Mouse (Mus musculus) cerebellum, postnatal 14 days (tissue): ENCODE measurements around the gene Shank3.

ENCODE experiments used
- DNase-seq, 2 experiments: peaks; one replicate each; pipeline ENCODE4 v3.0.0; 2021; ENCODE audit warnings: mixed read lengths in 2 of 2

The Shank3 gene

DNA sequence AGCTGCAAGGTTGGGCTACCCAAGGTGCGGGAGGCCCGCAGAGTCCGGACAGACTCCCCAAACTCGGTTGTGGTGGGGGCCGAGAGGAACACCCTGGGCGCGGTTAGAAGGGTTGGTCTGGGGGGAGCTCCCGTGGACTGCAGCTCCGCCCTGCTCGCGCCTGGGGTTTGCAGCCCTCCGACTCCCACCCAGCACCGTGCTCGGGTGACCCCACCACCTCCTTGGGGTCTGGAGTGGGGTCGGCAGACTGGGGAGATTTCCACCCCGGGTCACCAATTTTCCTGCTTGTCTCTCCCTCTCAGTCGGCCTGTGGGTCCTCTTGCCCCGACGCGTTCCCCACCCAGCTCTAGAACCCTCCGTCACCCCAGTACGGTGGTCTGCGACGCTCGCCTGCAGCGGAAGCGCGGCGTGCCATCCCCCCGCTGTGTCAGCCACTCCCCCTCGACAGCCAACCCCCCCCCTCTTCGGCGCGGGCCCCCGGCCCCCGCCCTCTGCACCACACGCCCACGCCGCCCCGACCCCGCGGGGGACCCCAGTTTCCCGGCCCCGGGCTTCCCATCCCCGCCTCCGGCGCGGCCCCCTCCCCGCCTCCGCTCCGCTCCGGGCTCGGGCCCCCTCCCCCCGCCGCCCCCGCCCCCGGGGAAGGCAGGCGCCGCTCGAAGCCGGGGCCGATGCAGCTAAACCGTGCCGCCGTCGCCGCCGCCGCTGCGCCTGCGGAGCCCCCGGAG, at the start of gene Shank3:
TSS of gene Shank3 (plus strand) at position 663 of the 728 bp plus-strand sequence.
- DNase-seq = peak; percentile 54 to 71

- no peak for DNase-seq
Observed at GRCm38 (mm10) chr15:89452906-89453864, 46.2 kb upstream of the Shank3 start.

DNA sequence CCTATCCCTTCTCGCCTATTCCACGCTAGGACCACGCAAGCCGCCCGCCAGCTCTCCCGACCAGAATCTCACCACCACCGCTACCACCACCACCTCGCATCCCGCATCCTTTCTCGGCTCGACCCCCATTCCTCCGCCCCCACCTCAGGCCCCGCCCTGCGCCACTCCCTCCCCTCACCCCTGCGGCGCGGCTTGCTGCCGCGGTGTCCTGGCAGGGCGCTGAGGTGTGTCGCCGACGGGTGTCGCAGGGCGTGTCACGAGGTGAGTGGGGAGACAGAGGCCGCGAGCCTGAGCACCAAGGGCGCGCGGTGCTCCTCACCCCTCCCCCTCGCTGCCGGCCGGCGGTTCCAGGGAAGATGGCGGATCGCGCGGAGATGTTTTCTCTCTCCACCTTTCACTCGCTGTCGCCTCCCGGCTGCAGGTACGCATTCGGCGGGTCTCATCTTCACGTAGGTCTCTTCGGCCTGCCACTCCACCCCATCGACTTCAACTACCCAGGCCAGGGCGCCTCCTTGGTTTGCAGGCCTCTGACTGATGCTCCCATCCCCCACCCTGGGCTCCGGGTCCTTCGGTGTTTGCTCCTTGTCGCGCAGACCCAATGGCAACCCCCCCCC, 45.5 kb upstream of the Shank3 start, which contains the start of gene Mapk8ip2:
TSS of gene Mapk8ip2 (plus strand) at position 49 of the 614 bp plus-strand sequence.
- peak; percentile 88 for DNase-seq

- no peak for DNase-seq
Observed at GRCm38 (mm10) chr15:89454857-89455256, 44.6 kb upstream of the Shank3 start.

- no peak for DNase-seq
Observed at GRCm38 (mm10) chr15:89455642-89456041, 43.8 kb upstream of the Shank3 start.

GRCm38 (mm10) chr15:89458942-89459341, 40.5 kb upstream of the Shank3 start:
- DNase-seq = no peak

DNA sequence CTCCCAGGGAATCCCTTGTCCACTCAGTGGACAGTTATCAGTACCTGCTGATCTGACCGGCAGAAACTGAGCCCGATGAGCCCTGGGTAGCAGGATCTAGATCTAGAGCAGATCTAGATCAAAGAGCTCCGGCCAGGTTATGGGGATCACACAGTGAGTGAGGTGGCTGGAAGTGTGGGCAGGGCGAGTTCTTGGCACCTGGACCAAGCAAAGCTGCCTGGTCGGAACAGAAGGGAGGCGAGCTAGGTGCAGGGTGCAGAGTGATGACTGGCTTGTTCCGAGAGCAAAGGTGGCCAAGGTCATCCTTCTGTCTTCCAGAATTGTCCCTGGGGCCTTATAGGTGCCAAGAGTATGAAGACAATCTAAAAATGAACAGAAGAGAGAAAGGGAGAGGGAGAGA, 39.6 kb upstream of the Shank3 start:
- no peak for DNase-seq

GRCm38 (mm10) chr15:89460298-89460697, 39.1 kb upstream of the Shank3 start:
- no peak for DNase-seq

DNA sequence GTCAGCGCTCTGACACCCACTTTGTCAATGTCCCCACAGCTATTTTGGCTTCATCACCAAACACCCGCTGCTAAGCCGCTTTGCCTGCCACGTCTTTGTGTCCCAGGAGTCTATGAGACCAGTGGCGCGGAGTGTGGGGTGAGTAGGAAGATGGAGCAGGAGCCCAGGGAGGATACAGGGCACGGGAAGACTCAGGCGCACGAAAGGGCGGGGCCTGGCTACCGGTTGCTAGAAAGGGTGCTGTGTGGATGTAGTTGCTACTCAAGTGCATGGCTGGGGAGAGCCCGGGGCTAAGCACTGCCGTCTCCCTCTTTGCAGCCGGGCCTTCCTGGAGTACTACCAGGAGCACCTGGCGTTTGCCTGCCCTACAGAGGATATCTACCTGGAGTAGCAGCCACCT, 38.1 kb upstream of the Shank3 start:
- DNase-seq = no peak

GRCm38 (mm10) chr15:89462176-89462575, 37.2 kb upstream of the Shank3 start:
- no peak for DNase-seq

GRCm38 (mm10) chr15:89463334-89464235, 35.8 kb upstream of the Shank3 start:
- DNase-seq = no peak

DNA sequence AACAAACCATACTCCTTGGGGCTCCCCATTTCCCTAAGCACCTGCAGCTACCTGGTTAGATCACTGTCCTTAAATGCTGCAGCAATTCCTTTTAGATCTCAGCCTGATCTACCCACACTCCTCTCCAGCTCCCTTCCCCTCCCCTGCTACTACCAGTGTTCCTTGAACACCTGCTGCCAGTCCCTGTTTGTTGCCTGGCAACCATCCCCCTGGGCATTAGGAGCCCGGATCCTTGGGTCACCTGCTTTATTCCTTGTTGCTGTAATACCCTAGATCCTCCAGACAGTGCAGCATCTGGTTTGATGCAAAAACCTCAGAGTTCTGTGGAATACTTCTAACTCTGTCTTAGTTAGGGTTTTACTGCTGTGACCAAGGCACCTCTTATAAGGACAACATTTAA, 34.4 kb upstream of the Shank3 start:
- DNase-seq = peak in 1 of 2 experiments; percentile 58

DNA sequence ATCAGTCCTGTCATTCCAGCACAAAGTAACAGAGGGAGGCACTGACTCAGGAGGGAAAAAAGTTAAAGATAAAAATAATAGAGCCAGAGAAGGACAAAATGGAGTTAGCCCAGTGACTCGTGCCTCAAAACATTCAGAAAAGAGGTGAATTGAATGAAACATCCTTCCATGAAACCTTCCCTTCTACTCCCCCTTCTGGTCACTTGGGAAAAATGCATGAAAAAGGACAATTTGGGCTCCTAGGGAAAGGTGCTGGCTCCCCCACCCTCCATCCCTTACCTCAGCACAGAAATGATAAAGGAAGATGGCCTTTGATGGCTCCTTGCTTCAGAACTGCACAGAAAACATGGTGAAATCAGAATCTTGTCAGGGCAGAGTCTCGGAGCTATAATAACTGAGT, 30.8 kb upstream of the Shank3 start:
- DNase-seq = peak; percentile 56 to 58

DNA sequence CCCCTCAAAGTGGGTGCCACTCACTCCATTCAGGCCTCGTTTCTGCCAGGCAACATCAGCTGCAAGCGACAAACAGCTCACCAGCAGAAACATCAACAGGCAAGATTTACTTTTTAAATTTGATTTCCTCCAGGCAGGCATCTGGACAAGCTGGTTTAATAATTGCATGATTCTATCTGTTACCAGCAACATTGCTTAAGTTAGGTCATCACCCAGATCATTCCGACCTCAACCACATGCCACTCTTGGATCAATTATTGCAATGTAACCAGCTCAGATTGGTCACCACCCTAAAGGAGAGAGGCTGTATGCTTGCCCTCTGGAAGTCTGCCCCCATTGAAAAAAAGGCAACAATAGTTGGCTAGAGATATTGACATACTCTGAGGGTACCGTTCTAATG, 27.9 kb upstream of the Shank3 start:
- DNase-seq = no peak

GRCm38 (mm10) chr15:89473370-89473769, 26.1 kb upstream of the Shank3 start:
- no peak for DNase-seq

GRCm38 (mm10) chr15:89473921-89474320, 25.5 kb upstream of the Shank3 start:
- no peak for DNase-seq

DNA sequence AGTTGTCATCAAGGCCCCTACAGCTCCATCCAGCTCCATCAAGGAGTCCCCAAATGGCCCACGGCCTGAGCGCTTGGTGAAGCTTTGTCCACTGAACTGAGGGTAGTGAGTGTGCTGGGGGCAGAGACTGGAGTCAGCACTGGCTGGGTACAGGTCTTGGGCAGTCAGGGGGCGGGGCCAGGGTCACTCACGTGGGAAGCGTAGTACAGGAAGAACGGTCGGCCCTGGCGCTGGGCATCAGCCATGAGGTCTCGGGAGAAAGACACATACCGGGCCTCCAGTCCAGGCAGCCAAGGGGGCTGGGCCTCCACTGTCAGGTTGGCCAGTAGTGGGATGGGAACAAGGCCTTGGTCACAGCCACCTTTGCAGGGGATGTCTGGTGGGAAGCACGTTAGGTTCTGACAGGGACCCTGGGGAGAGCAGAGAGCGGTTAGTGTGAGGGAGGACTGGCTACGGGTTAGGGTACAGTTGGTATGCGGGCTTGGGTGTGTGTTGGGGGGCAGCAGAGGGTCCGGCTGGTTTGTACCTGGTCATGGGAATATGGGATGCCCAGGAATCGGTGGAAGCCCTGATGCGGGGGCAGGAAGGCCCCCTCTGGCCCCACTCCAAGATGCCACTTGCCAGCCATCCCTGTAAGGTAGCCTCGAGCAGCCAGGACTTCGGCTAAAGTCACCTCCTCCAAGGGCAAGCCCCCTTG, 24.7 kb upstream of the Shank3 start:
- DNase-seq = no peak

DNA sequence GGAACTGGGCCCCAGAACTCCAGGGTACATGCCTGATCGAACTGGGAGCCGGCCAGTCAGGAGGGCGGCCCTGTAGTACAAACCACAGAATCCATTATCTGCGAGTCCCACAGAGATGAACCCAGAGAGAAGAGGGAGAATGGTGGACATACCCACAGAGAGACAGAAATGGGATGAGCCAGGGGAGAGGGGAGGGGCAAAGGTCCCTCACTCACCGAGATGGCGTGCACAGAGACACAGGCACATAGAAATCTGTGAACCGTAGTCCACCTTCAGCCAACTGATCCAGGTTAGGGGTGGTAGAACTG, 24.2 kb upstream of the Shank3 start:
- no peak for DNase-seq

- DNase-seq = peak; percentile 96 to 97
Observed at GRCm38 (mm10) chr15:89475611-89476474, 23.6 kb upstream of the Shank3 start.

DNA sequence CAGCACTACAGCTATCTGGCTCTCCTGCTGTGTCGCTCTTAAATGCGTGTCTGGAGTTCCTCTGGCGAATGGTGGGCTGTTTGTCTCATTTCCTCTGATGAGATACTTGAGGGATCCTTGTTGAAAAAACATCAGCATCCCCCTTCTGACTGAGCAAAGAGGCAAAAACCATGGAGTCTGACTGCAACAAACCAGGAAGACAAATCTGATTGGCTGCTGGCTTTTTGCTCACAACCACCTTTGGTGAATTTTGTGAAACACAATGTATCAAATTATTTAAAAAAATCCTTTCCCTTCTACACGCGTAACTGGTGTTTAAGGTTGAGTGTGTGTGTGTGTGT, 23.0 kb upstream of the Shank3 start:
- no peak for DNase-seq

DNA sequence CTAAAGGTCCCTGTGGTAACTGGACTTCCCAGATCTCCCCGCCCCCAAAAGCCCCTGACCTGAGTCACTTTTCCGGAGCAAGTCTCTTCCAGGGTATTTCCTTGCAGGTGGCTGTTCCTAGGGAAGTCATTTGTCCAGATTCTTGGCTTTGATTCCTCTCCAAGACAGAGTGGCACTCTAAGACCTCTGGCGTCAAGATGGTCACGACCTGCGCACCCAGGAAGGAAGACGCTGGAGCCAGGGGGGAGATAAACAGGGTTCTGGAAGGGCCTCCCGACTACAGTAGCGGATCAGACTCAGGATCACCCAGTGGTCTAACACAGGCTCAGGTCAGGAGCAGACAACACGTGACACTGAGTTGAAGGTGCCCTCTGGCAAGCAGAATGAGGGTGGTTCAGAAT, 22.3 kb upstream of the Shank3 start, which contains the start of gene Arsa:
TSS of gene Arsa (minus strand) at position 335 of the 401 bp plus-strand sequence.
- no peak for DNase-seq
